Mouse (Mus musculus) CH12F3 (cell line): ENCODE results near the gene Ackr3.

Experiments
- in situ Hi-C: fragments of 300-500 bp; cut with MboI; formaldehyde crosslinking; loops from 2 replicates; pipeline ENCODE4 v1.14.3; 2020; ENCODE audit warnings: low sequenced_read_pairs

Gene Ackr3

GRCm38 (mm10) chr1:90203341-90203740, 439 bp upstream of the Ackr3 start:
- in situ Hi-C loops: no loop called here

- in situ Hi-C loops: no loop called here
Observed at GRCm38 (mm10) chr1:90204821-90205220, 1.0 kb downstream of the Ackr3 start.

- in situ Hi-C loops: no loop called here
Observed at GRCm38 (mm10) chr1:90205223-90205622, 1.4 kb downstream of the Ackr3 start.

GRCm38 (mm10) chr1:90206684-90207083, 2.9 kb downstream of the Ackr3 start:
- in situ Hi-C loops: no loop called here

GRCm38 (mm10) chr1:90207279-90207678, 3.5 kb downstream of the Ackr3 start:
- in situ Hi-C loops: no loop called here

- in situ Hi-C loops: no loop called here
Observed at GRCm38 (mm10) chr1:90207739-90208502, 4.1 kb downstream of the Ackr3 start.

GRCm38 (mm10) chr1:90208503-90208860, 4.7 kb downstream of the Ackr3 start:
- in situ Hi-C loops: no loop called here

GRCm38 (mm10) chr1:90209069-90209468, 5.3 kb downstream of the Ackr3 start:
- in situ Hi-C loops: no loop called here

- in situ Hi-C loops: no loop called here
Observed at GRCm38 (mm10) chr1:90209741-90210140, 6.0 kb downstream of the Ackr3 start.

GRCm38 (mm10) chr1:90210346-90210745, 6.6 kb downstream of the Ackr3 start:
- in situ Hi-C loops: no loop called here

- in situ Hi-C loops: no loop called here
Observed at GRCm38 (mm10) chr1:90210761-90211160, 7.0 kb downstream of the Ackr3 start.

GRCm38 (mm10) chr1:90212376-90212775, 8.6 kb downstream of the Ackr3 start:
- in situ Hi-C loops: no loop called here

- in situ Hi-C loops: no loop called here
Observed at GRCm38 (mm10) chr1:90212901-90213300, 9.1 kb downstream of the Ackr3 start.

GRCm38 (mm10) chr1:90214021-90214420, 10.2 kb downstream of the Ackr3 start:
- in situ Hi-C loops: no loop called here

- in situ Hi-C loops: no loop called here
Observed at GRCm38 (mm10) chr1:90214926-90215325, 11.1 kb downstream of the Ackr3 start.

- in situ Hi-C loops: no loop called here
Observed at GRCm38 (mm10) chr1:90215881-90216280, 12.1 kb downstream of the Ackr3 start.

- in situ Hi-C loops: no loop called here
Observed at GRCm38 (mm10) chr1:90216395-90216794, 12.6 kb downstream of the Ackr3 start.

- in situ Hi-C loops: no loop called here
Observed at GRCm38 (mm10) chr1:90220280-90220679, 16.5 kb downstream of the Ackr3 start.

- in situ Hi-C loops: no loop called here
Observed at GRCm38 (mm10) chr1:90220844-90221243, 17.1 kb downstream of the Ackr3 start.

GRCm38 (mm10) chr1:90221811-90222361, 18.1 kb downstream of the Ackr3 start:
- in situ Hi-C loops: no loop called here

- in situ Hi-C loops: no loop called here
Observed at GRCm38 (mm10) chr1:90222427-90222901, 18.7 kb downstream of the Ackr3 start.

- in situ Hi-C loops: no loop called here
Observed at GRCm38 (mm10) chr1:90223006-90223405, 19.2 kb downstream of the Ackr3 start.
